Mouse (Mus musculus): ENCODE measurements around the gene Myl6.

DNA sequence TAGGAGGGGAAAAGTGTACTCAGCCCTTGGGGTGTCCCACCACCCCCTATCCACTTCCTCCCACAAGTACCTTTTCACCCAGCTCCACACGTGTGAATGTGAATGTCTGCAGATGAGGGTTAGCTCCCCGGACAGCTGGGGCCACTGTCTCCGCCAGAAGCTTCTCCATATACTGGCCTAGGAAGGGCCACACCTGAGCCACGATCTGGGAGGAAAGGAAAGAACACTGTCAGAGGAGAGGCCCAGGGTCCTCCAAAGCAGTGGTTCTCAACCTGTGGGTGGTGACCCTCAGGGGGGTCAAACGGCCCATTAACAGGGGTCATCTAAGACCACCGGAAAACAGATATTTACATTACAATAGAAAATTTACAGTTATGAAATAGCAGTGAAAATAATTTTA lies 28.4 kb upstream of the Myl6 start:
- no peak for TF ChIP-seq CTCF (IDR thresholded peaks at IDR 0.05; ENCODE audit: control insufficient read depth, insufficient read depth, low read length)
- TF ChIP-seq POLR2A (IDR thresholded peaks at IDR 0.05; ENCODE audit: borderline replicate concordance, control insufficient read depth, low read depth, low read length) = no peak

Measured in bone marrow, adult 2 months (tissue).